In the genomic region with DNA sequence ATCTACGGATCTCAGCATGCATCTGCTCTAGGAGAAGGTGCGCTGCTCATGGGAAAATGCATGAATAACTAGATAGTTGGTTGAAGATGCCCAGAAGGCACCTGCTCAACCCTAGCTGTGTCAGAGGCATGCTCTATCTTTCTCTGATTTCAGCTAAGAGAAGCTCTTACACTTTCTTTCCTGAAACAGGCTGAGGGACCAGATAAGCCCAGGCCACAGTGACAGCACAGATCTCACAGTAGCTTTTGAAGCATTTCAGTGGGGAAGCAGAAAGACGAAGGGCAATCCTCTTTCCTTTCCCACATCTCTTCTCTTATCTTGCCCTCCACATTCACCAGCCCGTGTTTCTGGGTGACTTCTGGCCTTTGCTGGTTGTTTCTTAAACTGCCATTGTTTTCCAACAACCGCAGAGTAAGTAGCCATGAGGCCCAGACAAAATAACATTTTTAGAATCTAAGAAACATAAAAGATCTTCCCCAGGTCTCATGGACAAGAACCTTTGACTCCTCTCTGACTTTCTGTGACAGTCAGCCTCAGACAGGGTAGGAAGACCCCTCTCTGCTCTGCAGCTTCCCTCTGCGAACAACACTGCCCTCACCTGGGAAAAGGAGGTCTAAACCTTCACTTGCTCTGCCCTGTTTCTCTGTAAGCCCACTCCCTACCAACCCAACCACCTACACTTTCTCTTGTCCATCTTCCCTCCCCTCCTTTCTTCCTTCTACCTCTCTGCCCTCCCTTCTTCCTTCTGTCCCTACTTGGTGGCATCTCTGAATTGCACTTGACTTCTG, we compare ENCODE assay signal across 24 mouse cellular contexts.
DNase-seq lines count a peak whose midpoint lies in the region; ATAC-seq and TF ChIP-seq lines count a peak whose summit lies in the region.
"Had no signal": no experiment of that assay in that cellular context is flagged by ENCODE, and none has a peak within 500 bp of the region (broad histone marks: within the 10 kb centered on the region; RNA-seq: fewer than 3 reads in every experiment).

No protein-coding gene starts in this region.

- no peak overlapping the region for H3K4me2 ChIP-seq in liver, postnatal 0 days (ENCODE audit: low read depth, low read length)
- no peak overlapping the region for H3K4me2 ChIP-seq in liver, embryonic 11.5 days
- H3K4me2 ChIP-seq in forebrain, embryonic 11.5 days (ENCODE audit: low read depth, low read length, severe bottlenecking), result no peak overlapping the region
- H3K4me2 ChIP-seq: heart, embryonic 11.5 days; heart, embryonic 15.5 days; hindbrain, embryonic 14.5 days had no signal

- H3K4me1 ChIP-seq in liver, postnatal 0 days (ENCODE audit: insufficient read depth), result no peaks in the 10 kb centered on the region
- H3K4me1 ChIP-seq in liver, embryonic 11.5 days (replicated peaks; ENCODE audit: control insufficient read depth, insufficient read depth, low read length), result no peaks in the 10 kb centered on the region
- H3K4me1 ChIP-seq in forebrain, embryonic 11.5 days (replicated peaks; ENCODE audit: control insufficient read depth, insufficient read depth, low read length), result no peaks in the 10 kb centered on the region
- H3K4me1 ChIP-seq: embryonic facial prominence, embryonic 10.5 days; heart, embryonic 15.5 days had no signal

- H3K27ac ChIP-seq in liver, postnatal 0 days (ENCODE audit: low read depth), result no peak overlapping the region
- no peak overlapping the region for H3K27ac ChIP-seq in liver, embryonic 11.5 days (ENCODE audit: low read depth, low read length)
- H3K27ac ChIP-seq in forebrain, embryonic 11.5 days (ENCODE audit: low read depth, low read length), result no peak overlapping the region
- H3K27ac ChIP-seq: embryonic facial prominence, embryonic 10.5 days; forebrain, embryonic 10.5 days; heart, adult 2 months; heart, embryonic 15.5 days; hindbrain, embryonic 14.5 days had no signal

- H3K4me3 ChIP-seq in liver, postnatal 0 days (ENCODE audit: low read depth, low read length), result no peak overlapping the region
- no peak overlapping the region for H3K4me3 ChIP-seq in liver, embryonic 11.5 days (ENCODE audit: low read depth, low read length)
- H3K4me3 ChIP-seq in forebrain, embryonic 11.5 days (ENCODE audit: low read depth, low read length), result no peak overlapping the region
- H3K4me3 ChIP-seq: embryonic facial prominence, embryonic 10.5 days; forebrain, embryonic 10.5 days; heart, adult 2 months; heart, embryonic 15.5 days had no signal

- no peaks in the 10 kb centered on the region for H3K27me3 ChIP-seq in liver, postnatal 0 days (ENCODE audit: insufficient read depth, low read length)
- no peaks in the 10 kb centered on the region for H3K27me3 ChIP-seq in liver, embryonic 11.5 days (replicated peaks; ENCODE audit: control insufficient read depth, insufficient read depth, low read length)
- no peaks in the 10 kb centered on the region for H3K27me3 ChIP-seq in forebrain, embryonic 11.5 days (ENCODE audit: control insufficient read depth, insufficient read depth, low read length)
- H3K27me3 ChIP-seq: heart, embryonic 15.5 days had no signal

- 52% methylated on average over 6 of the region's 6 CpGs for WGBS in liver, postnatal 0 days (ENCODE audit: insufficient replicate concordance)
- 57% methylated on average over 6 of the region's 6 CpGs for WGBS in liver, embryonic 11.5 days
- WGBS in forebrain, embryonic 11.5 days, result 87% methylated on average over 6 of the region's 6 CpGs

- H3K36me3 ChIP-seq in liver, postnatal 0 days (replicated peaks; ENCODE audit: insufficient read depth, low read length), result no peaks in the 10 kb centered on the region
- no peaks in the 10 kb centered on the region for H3K36me3 ChIP-seq in liver, embryonic 11.5 days (ENCODE audit: control insufficient read depth, insufficient read depth, low read length)
- H3K36me3 ChIP-seq in forebrain, embryonic 11.5 days (ENCODE audit: control insufficient read depth, insufficient read depth, low read length), result no peaks in the 10 kb centered on the region
- H3K36me3 ChIP-seq: embryonic facial prominence, embryonic 10.5 days; forebrain, embryonic 10.5 days; heart, embryonic 15.5 days had no signal

- TF ChIP-seq EP300 in liver, postnatal 0 days (IDR thresholded peaks at IDR 0.05; ENCODE audit: low read depth), result no peak

- no peaks in the 10 kb centered on the region for H3K9me3 ChIP-seq in liver, postnatal 0 days (ENCODE audit: low read length)
- no peaks in the 10 kb centered on the region for H3K9me3 ChIP-seq in liver, embryonic 11.5 days (ENCODE audit: control insufficient read depth, low read length)
- H3K9me3 ChIP-seq in forebrain, embryonic 11.5 days (ENCODE audit: control insufficient read depth, low read length), result no peaks in the 10 kb centered on the region; the same call in 1 of the 2 replicates
- H3K9me3 ChIP-seq: heart, embryonic 15.5 days had no signal

- no peak for ATAC-seq in liver, postnatal 0 days
- ATAC-seq in liver, embryonic 11.5 days (replicated peaks; ENCODE audit: low FRiP score), result peak; percentile 66
- peak; percentile 96 for ATAC-seq in megakaryocyte progenitor cell, adult 5-6 weeks (replicated peaks; ENCODE audit: poor library complexity)
- ATAC-seq in forebrain, embryonic 11.5 days (replicated peaks; ENCODE audit: low FRiP score), result no peak
- ATAC-seq: CD4-positive, CD25-positive, alpha-beta regulatory T cell, adult 4 months; forebrain, embryonic 16.5 days had no signal

- H3K9ac ChIP-seq in liver, postnatal 0 days (replicated peaks), result no peak overlapping the region
- no peak overlapping the region for H3K9ac ChIP-seq in liver, embryonic 11.5 days (ENCODE audit: low read depth, low read length)
- H3K9ac ChIP-seq in forebrain, embryonic 11.5 days (ENCODE audit: low read length), result no peak overlapping the region
- H3K9ac ChIP-seq: heart, embryonic 15.5 days; hindbrain, embryonic 14.5 days had no signal

- peak; percentile 2 for DNase-seq in liver
- no peak for DNase-seq in liver, postnatal 0 days
- peak; percentile 35 for DNase-seq in MEL-GATA-1-ER (ENCODE audit: extremely low read depth, low read depth)
- DNase-seq in liver, embryonic 11.5 days (ENCODE audit: low spot score), result no peak
- no peak for DNase-seq in forebrain, embryonic 11.5 days (ENCODE audit: low spot score)
- DNase-seq in kidney, postnatal 10 days, result no peak
- DNase-seq in left cerebral cortex, adult 8-10 months (ENCODE audit: low spot score in 2 of 2), result no peak
- DNase-seq: adrenal gland, adult 2 months; adrenal gland, postnatal 25 days; B cell, adult 2 months; cerebellum, adult 18-20 months; cerebellum, adult 9-11 months; cerebellum, postnatal 36 days; gastrocnemius, postnatal 14 days; heart, adult 2 months; heart, postnatal 14 days had no signal

- no peak for TF ChIP-seq CTCF in liver, postnatal 0 days (IDR thresholded peaks at IDR 0.05; ENCODE audit: low read depth)

Comparison
In these comparisons a context has a peak if more than half of its experiments do, and no peak if none do; other contexts are left out.
1. DNase-seq: peak in liver (single experiment) and MEL-GATA-1-ER (single experiment); none in liver, postnatal 0 days (single experiment), liver, embryonic 11.5 days (single experiment), forebrain, embryonic 11.5 days (single experiment), kidney, postnatal 10 days (single experiment) and left cerebral cortex, adult 8-10 months (0 of 2).
2. ATAC-seq: peak in liver, embryonic 11.5 days (single experiment) and megakaryocyte progenitor cell, adult 5-6 weeks (single experiment); none in liver, postnatal 0 days (single experiment) and forebrain, embryonic 11.5 days (single experiment).